Mouse (Mus musculus): ENCODE measurements around the gene Tpst2.

- TF ChIP-seq POLR2A (IDR thresholded peaks at IDR 0.05; ENCODE audit: borderline replicate concordance, low read depth, low read length) (no peak), CTCF (IDR thresholded peaks at IDR 0.05; ENCODE audit: low read depth, low read length) (no peak)
Observed at GRCm38 (mm10) chr5:112344092-112344960, 67.8 kb downstream of the Tpst2 start.

All from bone marrow macrophage, adult 2 months (primary cell).